Comparison of ENCODE assay signal across 7 mouse cellular contexts in the genomic region with DNA sequence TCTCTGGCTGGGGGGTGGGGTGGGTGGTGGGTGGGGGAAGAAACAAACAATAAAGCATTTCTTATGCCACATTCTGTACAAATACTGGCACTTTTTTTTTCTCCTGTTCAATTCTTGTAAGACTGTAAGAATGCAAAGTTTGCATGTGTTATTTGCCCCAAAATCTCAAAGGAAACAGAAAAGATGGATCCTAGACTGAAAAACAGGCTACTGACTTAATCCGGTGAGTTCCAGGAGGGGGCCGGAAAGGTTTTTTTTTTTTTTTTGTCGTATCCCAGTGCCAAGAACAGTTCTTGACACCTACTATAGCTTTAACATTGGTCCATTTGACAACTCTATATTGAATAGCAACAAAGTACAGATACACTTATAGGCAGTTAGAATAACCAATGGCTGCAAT. TPM values are rescaled to one million over a fixed set of nuclear protein-coding genes. Genes with fewer than 3 reads are reported as not detected.
DNase-seq lines count a peak whose midpoint lies in the region; ATAC-seq and TF ChIP-seq lines count a peak whose summit lies in the region.

No protein-coding gene starts in this region.

- H3K27ac ChIP-seq in lung, postnatal 0 days (ENCODE audit: low read length), result peak overlapping the region; percentile 16; the same call in 1 of the 2 replicates
- H3K27ac ChIP-seq in forebrain, embryonic 13.5 days, result no peak overlapping the region; the same call in 1 of the 2 replicates
- H3K27ac ChIP-seq in limb, embryonic 15.5 days, result peak overlapping the region; percentile 96
- H3K27ac ChIP-seq in stomach, postnatal 0 days (replicated peaks), result no peak overlapping the region

- TF ChIP-seq EP300 in lung, postnatal 0 days (IDR thresholded peaks at IDR 0.05), result no peak
- no peak for TF ChIP-seq EP300 in stomach, postnatal 0 days (optimal IDR thresholded peaks at IDR 0.05)

- peaks cover 3% of the 10 kb centered on the region; the same call in 1 of the 2 replicates for H3K4me1 ChIP-seq in lung, postnatal 0 days (ENCODE audit: insufficient read depth, low read depth, low read length)
- peaks cover 20% of the 10 kb centered on the region for H3K4me1 ChIP-seq in forebrain, embryonic 13.5 days
- peaks cover 5% of the 10 kb centered on the region; the same call in 1 of the 2 replicates for H3K4me1 ChIP-seq in limb, embryonic 15.5 days
- no peaks in the 10 kb centered on the region for H3K4me1 ChIP-seq in stomach, postnatal 0 days (replicated peaks; ENCODE audit: control insufficient read depth, insufficient read depth)

- ATAC-seq in lung, postnatal 0 days, result no peak
- peak; percentile 0; the same call in 1 of the 2 replicates for ATAC-seq in forebrain, embryonic 13.5 days
- ATAC-seq in limb, embryonic 15.5 days (ENCODE audit: insufficient number of reproducible peaks, low FRiP score, low TSS enrichment, low read depth), result no peak
- no peak for ATAC-seq in stomach, postnatal 0 days (ENCODE audit: low FRiP score, low TSS enrichment)

- H3K27me3 ChIP-seq in lung, postnatal 0 days (replicated peaks; ENCODE audit: insufficient read depth, low read length), result no peaks in the 10 kb centered on the region
- no peaks in the 10 kb centered on the region for H3K27me3 ChIP-seq in forebrain, embryonic 13.5 days
- H3K27me3 ChIP-seq in limb, embryonic 15.5 days, result no peaks in the 10 kb centered on the region
- no peaks in the 10 kb centered on the region for H3K27me3 ChIP-seq in stomach, postnatal 0 days (ENCODE audit: control insufficient read depth, insufficient read depth, low read length)

- TF ChIP-seq CTCF in lung, postnatal 0 days (IDR thresholded peaks at IDR 0.05), result no peak
- no peak for TF ChIP-seq CTCF in stomach, postnatal 0 days (IDR thresholded peaks at IDR 0.05; ENCODE audit: low read depth)

- no peaks in the 10 kb centered on the region for H3K9me3 ChIP-seq in lung, postnatal 0 days (ENCODE audit: low read length)
- H3K9me3 ChIP-seq in forebrain, embryonic 13.5 days (replicated peaks), result no peaks in the 10 kb centered on the region
- H3K9me3 ChIP-seq in limb, embryonic 15.5 days, result no peaks in the 10 kb centered on the region
- no peaks in the 10 kb centered on the region for H3K9me3 ChIP-seq in stomach, postnatal 0 days (ENCODE audit: control insufficient read depth, low read length)

- DNase-seq in lung, postnatal 0 days (ENCODE audit: low spot score), result no peak
- no peak for DNase-seq in lung, postnatal 4 days
- no peak for DNase-seq in stomach, postnatal 0 days (ENCODE audit: low spot score)
- DNase-seq in natural killer cell, adult 2 months (ENCODE audit: low spot score in 2 of 2), result no peak
- DNase-seq in ovary, postnatal 10 days (ENCODE audit: low spot score), result no peak

- no peaks in the 10 kb centered on the region for H3K36me3 ChIP-seq in lung, postnatal 0 days (ENCODE audit: insufficient read depth, low read length)
- no peaks in the 10 kb centered on the region for H3K36me3 ChIP-seq in forebrain, embryonic 13.5 days (ENCODE audit: poor library complexity, severe bottlenecking)
- H3K36me3 ChIP-seq in limb, embryonic 15.5 days, result no peaks in the 10 kb centered on the region
- no peaks in the 10 kb centered on the region for H3K36me3 ChIP-seq in stomach, postnatal 0 days (ENCODE audit: control insufficient read depth, insufficient read depth, low read length)

- H3K9ac ChIP-seq in lung, postnatal 0 days (replicated peaks; ENCODE audit: low read depth), result no peak overlapping the region
- 0 out of 2 replicates have a peak overlapping the region, but pooled peaks have one; percentile 90 for H3K9ac ChIP-seq in forebrain, embryonic 13.5 days
- H3K9ac ChIP-seq in limb, embryonic 15.5 days, result no peak overlapping the region
- H3K9ac ChIP-seq in stomach, postnatal 0 days (ENCODE audit: low read length), result no peak overlapping the region

- peak overlapping the region; percentile 43 for H3K4me2 ChIP-seq in lung, postnatal 0 days (replicated peaks; ENCODE audit: low read depth, low read length)
- H3K4me2 ChIP-seq in forebrain, embryonic 13.5 days, result peak overlapping the region; percentile 75
- H3K4me2 ChIP-seq in limb, embryonic 15.5 days, result peak overlapping the region; percentile 51
- peak overlapping the region; percentile 44 for H3K4me2 ChIP-seq in stomach, postnatal 0 days (replicated peaks; ENCODE audit: low read depth)

- 26% methylated on average over 3 of the region's 3 CpGs for WGBS in lung, postnatal 0 days
- 30% methylated on average over 3 of the region's 3 CpGs for WGBS in forebrain, embryonic 13.5 days
- 31% methylated on average over 3 of the region's 3 CpGs for WGBS in limb, embryonic 15.5 days
- WGBS in stomach, postnatal 0 days, result 29% methylated on average over 3 of the region's 3 CpGs

- peak overlapping the region; percentile 85 for H3K4me3 ChIP-seq in lung, postnatal 0 days (ENCODE audit: low read depth, low read length)
- peak overlapping the region; percentile 82 for H3K4me3 ChIP-seq in forebrain, embryonic 13.5 days
- peak overlapping the region; percentile 87 for H3K4me3 ChIP-seq in limb, embryonic 15.5 days
- H3K4me3 ChIP-seq in stomach, postnatal 0 days (ENCODE audit: low read depth, low read length), result peak overlapping the region; percentile 82

RNA-seq across cellular contexts. Expression of gene Ppp6c, which starts 0.5 kb away (rescaled TPM):
- polyA plus RNA-seq in lung, postnatal 0 days (2015; fragmentation: Nextera tagmentation; extraction: Ambion mirVana), result 70.7 and 73.6 TPM in 2 replicates
- polyA plus RNA-seq in forebrain, embryonic 13.5 days (2015; fragmentation: Nextera tagmentation; extraction: Ambion mirVana), result 76.4 and 79.7 TPM in 2 replicates
- polyA plus RNA-seq in limb, embryonic 15.5 days (2015; fragmentation: Nextera tagmentation; extraction: Ambion mirVana), result 80.0 and 80.4 TPM in 2 replicates
- polyA plus RNA-seq in stomach, postnatal 0 days (2015; fragmentation: Nextera tagmentation; extraction: Ambion mirVana), result 59.5 and 59.6 TPM in 2 replicates

RNA-seq across cellular contexts. Expression of gene Scai, which starts 36.2 kb away (rescaled TPM):
- 2.7 and 3.8 TPM in 2 replicates for polyA plus RNA-seq in lung, postnatal 0 days (2015; fragmentation: Nextera tagmentation; extraction: Ambion mirVana)
- 17.0 and 18.5 TPM in 2 replicates for polyA plus RNA-seq in forebrain, embryonic 13.5 days (2015; fragmentation: Nextera tagmentation; extraction: Ambion mirVana)
- 9.3 and 11.7 TPM in 2 replicates for polyA plus RNA-seq in limb, embryonic 15.5 days (2015; fragmentation: Nextera tagmentation; extraction: Ambion mirVana)
- 2.6 and 3.3 TPM in 2 replicates for polyA plus RNA-seq in stomach, postnatal 0 days (2015; fragmentation: Nextera tagmentation; extraction: Ambion mirVana)

Comparison
In these comparisons a context has a peak if more than half of its experiments do, and no peak if none do; other contexts are left out.
1. H3K27ac ChIP-seq: peak in lung, postnatal 0 days (single experiment) and limb, embryonic 15.5 days (single experiment); none in forebrain, embryonic 13.5 days (single experiment) and stomach, postnatal 0 days (single experiment).
2. Peak in every context shown above with its lines, with median percentiles within 50 percentile points of each other: H3K4me2 ChIP-seq and H3K4me3 ChIP-seq.